Mouse (Mus musculus) heart, embryonic 16.5 days (tissue): ENCODE results near the gene Clca4b. TPM values are rescaled to one million over a fixed set of nuclear protein-coding genes. Genes with fewer than 3 reads are reported as not detected.

Source experiments
- polyA plus RNA-seq: library from polyadenylated mRNA; unstranded; fragments of >200 nt; fragmentation: Nextera tagmentation; extraction: Ambion mirVana; gene quantifications from 2 replicates; pipeline ENCODE4 v1.2.1, GENCODE M21; 2015

Gene Clca4b
- polyA plus RNA-seq, 1 experiment from 2014 or later, result 1.5 TPM

Other genes starting within 250 kb of the Clca4b start
- 144 and 148 TPM in 2 replicates for gene Sh3glb1, start 212.2 kb downstream of the Clca4b start, polyA plus RNA-seq
- 16.6 and 18.0 TPM in 2 replicates for gene Clca3a1, start 171.6 kb downstream of the Clca4b start, polyA plus RNA-seq
- 3.9 and 6.6 TPM in 2 replicates for gene Clca3a2, start 113.0 kb downstream of the Clca4b start, polyA plus RNA-seq
- 0.09 and 0.37 TPM in 2 replicates for gene Clca3b, start 83.2 kb downstream of the Clca4b start, polyA plus RNA-seq
- gene Clca4a, start 42.5 kb upstream of the Clca4b start, polyA plus RNA-seq, result 0.60 TPM in 1 of 2 replicates, not detected in the other
- gene Clca1, start 100.2 kb upstream of the Clca4b start, polyA plus RNA-seq, result 0.16 and 0.47 TPM in 2 replicates
- gene Clca2, start 166.9 kb upstream of the Clca4b start, polyA plus RNA-seq, result 0.24 and 0.60 TPM in 2 replicates
- gene Odf2l, start 186.1 kb upstream of the Clca4b start, polyA plus RNA-seq, result 11.3 and 13.0 TPM in 2 replicates